Mouse (Mus musculus): ENCODE results near the gene Cyp1b1. TPM values are rescaled to one million over a fixed set of nuclear protein-coding genes. Genes with fewer than 3 reads are reported as not detected.

Cyp1b1 gene
- polyA plus RNA-seq, 1 experiment from 2014 or later = 10.1 TPM

Other genes with a start within 250 kb of the Cyp1b1 start
- gene Rmdn2, start 103.2 kb downstream of the Cyp1b1 start, polyA plus RNA-seq (2016; fragmentation: Nextera tagmentation; extraction: Ambion mirVana) = 12.1 and 12.3 TPM in 2 replicates
- gene Atl2, start 181.1 kb upstream of the Cyp1b1 start, polyA plus RNA-seq (2016; fragmentation: Nextera tagmentation; extraction: Ambion mirVana) = 31.6 and 32.0 TPM in 2 replicates

Measured in embryonic facial prominence, embryonic 12.5 days (tissue).